Mouse (Mus musculus) gastrocnemius, adult 2 months (tissue): ENCODE results near the gene Lrrc19. TPM values are rescaled to one million over a fixed set of nuclear protein-coding genes. Genes with fewer than 3 reads are reported as not detected.
A peak's percentile ranks its signal among the peaks of the same experiment; 100 is the strongest.
"Not testable (repeated sequence)": the region's sequence is repeated elsewhere in the genome, so short reads cannot be mapped to it uniquely, and the experiment has no call there.

Experiments used
- DNase-seq: peaks from one replicate; pipeline ENCODE4 v3.0.0; 2022
- H3K27ac ChIP-seq: fragments of 200-600 bp; 2 replicates; pipeline ENCODE4 v1.8.1; 2022; ENCODE audit warnings: mild to moderate bottlenecking
- H3K4me3 ChIP-seq: fragments of 200-600 bp; 2 replicates; pipeline ENCODE4 v1.8.1; 2022; ENCODE audit warnings: mild to moderate bottlenecking, moderate library complexity
- CTCF ChIP-seq: fragments of 200-600 bp; IDR thresholded peaks from 2 replicates; pipeline ENCODE4 v1.8.1; 2022; ENCODE audit warnings: antibody characterized with exemption, mild to moderate bottlenecking, moderate library complexity
- intact Hi-C: fragments of 180-260 bp; cut with DNase I; formaldehyde crosslinking; loops from one replicate; pipeline ENCODE4 v1.15.1; 2025
- long read RNA-seq, 2 experiments: library from polyadenylated mRNA; stranded (forward); transcript quantifications; one replicate each; pipeline ENCODE4 v2.0.0; 2021
- total RNA-seq, 2 experiments: library from RNA; stranded (reverse); gene quantifications; 2 replicates each; pipeline ENCODE4 v1.2.3; 2021

The Lrrc19 gene
- total RNA-seq, result not detected
- long read RNA-seq, experiment 1, result 0 reads
- long read RNA-seq, experiment 2, result 0 reads

DNA sequence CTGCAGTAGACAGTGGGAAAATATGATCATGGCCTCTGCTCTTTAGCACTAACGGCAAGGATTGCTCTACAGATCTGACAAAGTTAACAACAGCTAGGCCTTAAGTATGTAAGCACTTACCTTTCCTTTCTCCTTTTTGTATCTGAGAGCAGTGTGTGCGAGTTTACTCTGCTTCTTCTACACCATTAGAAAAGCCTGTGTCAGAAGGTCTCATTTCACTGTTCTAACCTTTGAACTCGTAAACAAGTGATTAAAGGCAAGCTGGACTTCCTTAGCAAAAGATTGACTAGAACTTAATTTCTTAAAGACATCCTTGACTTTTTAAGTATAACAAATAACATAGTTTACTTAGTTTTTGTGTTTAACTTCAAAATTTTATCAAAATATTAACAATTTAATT lies at the start of gene Lrrc19:
Lrrc19 (minus strand) TSS at position 225 of the 400 bp plus-strand sequence.
- H3K4me3 ChIP-seq, result no peak within 1 kb of the TSS
- no peak within 1 kb of the TSS for H3K27ac ChIP-seq
- DNase-seq, result no peak
- TF ChIP-seq CTCF, result no peak
- intact Hi-C loops, result no loop called here

DNA sequence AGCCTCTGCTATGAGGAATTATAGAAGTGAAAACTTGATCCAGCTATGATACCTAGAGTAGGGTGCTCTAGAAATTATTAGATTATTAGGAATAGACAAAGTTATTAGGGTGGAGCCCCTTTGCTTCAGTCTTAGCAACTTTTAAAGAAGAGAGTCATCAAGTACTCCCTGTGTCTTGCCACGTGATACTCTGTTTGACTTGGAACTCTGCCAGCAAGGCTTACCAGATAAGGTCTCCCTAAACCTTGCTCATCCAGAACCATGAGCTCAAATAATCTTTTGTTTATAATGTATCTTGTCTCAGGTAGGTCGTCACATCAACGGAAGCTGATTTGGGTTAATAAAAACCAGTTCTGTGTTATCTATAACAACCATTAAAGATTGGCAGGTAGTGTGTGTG lies 46.4 kb upstream of the Lrrc19 start:
- no peak overlapping the region for H3K4me3 ChIP-seq
- no peak for TF ChIP-seq CTCF
- intact Hi-C loops, result no loop called here
- DNase-seq, result no peak
- H3K27ac ChIP-seq, result no peak overlapping the region

DNA sequence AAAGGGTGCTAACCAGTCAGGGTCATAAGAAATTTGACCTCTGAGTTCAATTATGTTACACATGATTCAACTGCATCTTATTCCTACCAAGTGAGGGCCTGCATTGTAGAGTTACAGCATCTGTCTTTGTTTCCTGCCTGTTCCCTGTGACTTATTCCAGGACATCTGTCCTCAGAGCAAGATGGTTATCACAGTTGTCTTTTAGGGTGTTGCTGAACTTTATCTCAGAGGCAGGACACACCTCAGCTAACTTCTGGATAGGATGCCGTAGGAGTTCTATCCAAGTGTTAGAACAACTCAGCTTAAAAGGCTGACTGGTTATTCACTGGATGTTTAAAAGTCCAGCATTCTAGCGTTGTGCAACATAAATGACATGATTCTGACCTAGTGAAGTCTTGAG lies 42.2 kb upstream of the Lrrc19 start:
- no peak overlapping the region for H3K27ac ChIP-seq
- TF ChIP-seq CTCF, result no peak
- no peak overlapping the region for H3K4me3 ChIP-seq
- no peak for DNase-seq
- intact Hi-C loops, result no loop called here

DNA sequence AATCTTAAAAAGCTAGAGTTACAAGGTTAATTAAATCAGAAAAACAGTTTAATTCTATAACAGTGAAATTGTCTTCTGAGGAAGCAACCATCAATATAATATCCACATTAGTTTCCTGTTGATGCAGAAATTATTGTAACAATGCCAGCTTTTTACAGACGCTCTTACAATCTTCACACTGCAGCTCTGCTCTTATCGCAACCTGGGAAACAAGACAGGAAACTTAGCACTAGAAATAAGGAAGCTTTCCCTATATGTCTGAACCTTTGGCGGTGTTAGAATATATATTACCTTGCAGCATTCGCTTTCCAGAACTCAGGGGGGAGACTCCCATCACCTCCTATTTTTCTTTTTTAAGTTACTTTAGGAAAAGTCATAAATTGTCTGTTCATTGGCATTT lies 41.1 kb upstream of the Lrrc19 start:
- Histone ChIP-seq H3K4me3 (no peak overlapping the region), H3K27ac (no peak overlapping the region; the same call in 1 of the 2 replicates)
- no peak for TF ChIP-seq CTCF
- no peak for DNase-seq
- intact Hi-C loops, result no loop called here

DNA sequence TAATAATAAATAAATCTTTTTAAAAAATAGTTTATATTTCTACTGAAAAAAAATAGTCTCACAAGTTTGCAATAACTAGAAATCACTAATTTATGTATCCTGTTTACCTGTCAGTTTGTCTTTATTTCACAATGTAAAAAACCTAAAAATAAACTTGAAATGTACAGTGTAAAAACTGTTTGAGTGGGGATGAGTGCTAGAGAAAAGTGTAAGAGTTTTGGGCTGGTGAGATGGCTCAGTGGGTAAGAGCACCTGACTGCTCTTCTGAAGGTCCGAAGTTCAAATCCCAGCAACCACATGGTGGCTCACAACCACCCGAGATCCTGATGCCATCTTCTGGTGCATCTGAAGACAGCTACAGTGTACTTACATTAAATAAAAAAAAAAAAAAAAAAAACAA lies 39.9 kb upstream of the Lrrc19 start:
- intact Hi-C loops, result loop anchor here (10.0 kb wide), 2 partner anchors 45 to 135 kb away; partner anchors contain the start of gene Tek
- not testable (repeated sequence) for H3K4me3 ChIP-seq, H3K27ac ChIP-seq, DNase-seq

DNA sequence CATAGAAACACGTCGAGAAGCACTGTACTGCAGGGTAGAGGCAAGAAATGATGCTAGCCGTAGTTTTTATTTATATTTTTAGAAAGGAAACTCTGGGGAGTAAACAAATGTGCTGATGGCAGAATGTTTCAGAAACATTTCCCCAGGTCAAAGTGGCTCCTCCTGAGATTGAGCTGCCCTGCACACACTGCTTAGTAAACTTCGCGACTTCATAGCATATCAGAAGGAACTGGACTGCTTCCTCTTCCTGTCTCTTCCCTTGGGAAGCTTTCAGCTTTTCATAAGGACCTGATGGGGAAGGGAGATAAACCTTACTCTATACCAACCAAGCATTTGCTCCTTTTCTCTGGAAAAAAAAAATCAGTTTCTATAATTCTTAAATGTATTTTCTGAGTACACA lies 33.4 kb upstream of the Lrrc19 start:
- DNase-seq, result no peak
- no peak overlapping the region for H3K4me3 ChIP-seq
- H3K27ac ChIP-seq, result peak overlapping the region; percentile 57
- TF ChIP-seq CTCF, result no peak
- intact Hi-C loops, result loop anchor here (10.0 kb wide), 2 partner anchors 51 to 141 kb away; partner anchors contain the start of gene Tek

DNA sequence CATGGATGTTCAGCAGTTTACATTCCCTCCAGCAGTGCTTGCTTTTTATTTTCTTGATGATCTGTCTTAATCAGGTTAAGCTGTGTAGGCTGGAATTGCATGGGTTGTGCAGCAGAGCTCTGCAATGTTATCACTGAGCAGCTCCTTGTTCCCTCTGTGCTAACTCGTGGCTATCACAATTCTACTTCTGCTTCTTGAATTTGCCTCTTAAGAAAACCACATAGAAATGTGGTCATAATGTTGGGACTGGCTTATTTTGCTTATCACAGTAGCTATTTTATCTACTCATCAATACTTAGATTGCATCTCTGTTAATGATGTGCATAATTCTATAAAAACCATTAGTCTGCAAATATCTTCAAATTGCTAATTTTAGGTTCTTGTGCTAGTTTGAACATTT lies 32.1 kb upstream of the Lrrc19 start:
- H3K27ac ChIP-seq, result no peak overlapping the region
- DNase-seq, result no peak
- TF ChIP-seq CTCF, result no peak
- intact Hi-C loops, result loop anchor here (10.0 kb wide), 2 partner anchors 53 to 143 kb away; partner anchors contain the start of gene Tek
- no peak overlapping the region for H3K4me3 ChIP-seq

DNA sequence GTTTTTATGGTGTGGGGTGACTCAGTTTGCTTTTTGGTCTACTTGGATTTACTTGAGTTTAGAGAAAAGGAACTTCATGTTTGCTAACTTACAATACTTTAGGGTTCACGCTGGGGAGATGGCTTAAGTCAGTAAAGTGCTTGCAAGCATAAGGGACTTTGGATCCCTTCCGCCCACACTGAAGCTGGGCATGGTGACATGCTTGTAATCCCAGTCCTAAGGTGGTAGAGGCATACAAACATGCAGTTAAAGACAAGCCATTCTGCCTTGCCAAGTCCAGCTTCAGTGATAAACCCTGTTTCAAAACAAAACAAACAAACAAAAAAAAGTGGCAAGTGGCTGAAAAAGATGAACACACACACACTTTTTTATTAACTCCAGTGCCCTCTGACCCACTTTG lies 31.2 kb upstream of the Lrrc19 start:
- intact Hi-C loops, result loop anchor here (10.0 kb wide), 2 partner anchors 54 to 144 kb away; partner anchors contain the start of gene Tek
- H3K27ac ChIP-seq, result no peak overlapping the region
- H3K4me3 ChIP-seq, result no peak overlapping the region
- TF ChIP-seq CTCF, result no peak
- no peak for DNase-seq

DNA sequence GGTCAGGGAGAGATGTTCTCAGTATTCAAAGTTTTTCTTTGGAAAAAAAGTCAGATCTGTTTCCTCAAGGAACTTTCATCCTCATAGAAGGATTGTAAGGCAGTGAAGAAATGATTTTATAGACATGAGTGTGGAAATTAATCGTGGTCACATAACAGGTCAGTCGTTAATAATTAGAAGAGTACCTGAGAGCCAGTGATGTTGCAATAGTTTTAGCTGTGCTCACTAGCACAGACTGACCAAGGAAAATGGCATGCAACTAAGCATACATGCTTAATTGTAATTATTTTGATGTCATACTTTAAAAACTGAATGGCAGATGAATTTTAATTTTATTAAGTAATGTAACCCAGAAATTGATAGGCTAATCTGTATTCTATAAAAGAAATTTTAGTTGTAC lies 30.7 kb upstream of the Lrrc19 start:
- intact Hi-C loops, result loop anchor here (10.0 kb wide), 2 partner anchors 54 to 144 kb away; partner anchors contain the start of gene Tek
- no peak for TF ChIP-seq CTCF
- DNase-seq, result no peak

DNA sequence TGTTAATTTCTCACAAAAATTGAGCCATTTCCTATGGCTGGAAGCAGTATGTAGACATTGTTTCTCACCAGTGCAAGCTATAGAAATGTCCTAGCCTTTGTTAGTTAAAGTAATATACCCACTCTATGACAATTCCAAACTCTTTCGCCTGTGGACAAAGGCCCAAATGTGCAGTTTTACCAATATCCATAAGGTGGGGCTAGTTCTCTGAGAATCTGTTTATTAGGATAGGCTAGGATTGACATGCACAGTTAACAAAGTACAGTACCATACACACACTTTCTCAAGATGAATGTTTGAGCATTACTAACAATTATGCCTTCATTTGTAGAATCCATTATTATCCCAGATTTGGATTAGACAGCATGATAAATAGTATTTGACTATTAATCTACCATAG lies 19.8 kb upstream of the Lrrc19 start:
- DNase-seq, result no peak
- intact Hi-C loops, result loop anchor here (5.0 kb wide), 1 partner anchor 233 kb away; no protein-coding TSS in a partner anchor

More for the DNA sequence above, 30.7 kb upstream of the Lrrc19 start:
- Histone ChIP-seq H3K4me3 (no peak overlapping the region), H3K27ac (no peak overlapping the region)

DNA sequence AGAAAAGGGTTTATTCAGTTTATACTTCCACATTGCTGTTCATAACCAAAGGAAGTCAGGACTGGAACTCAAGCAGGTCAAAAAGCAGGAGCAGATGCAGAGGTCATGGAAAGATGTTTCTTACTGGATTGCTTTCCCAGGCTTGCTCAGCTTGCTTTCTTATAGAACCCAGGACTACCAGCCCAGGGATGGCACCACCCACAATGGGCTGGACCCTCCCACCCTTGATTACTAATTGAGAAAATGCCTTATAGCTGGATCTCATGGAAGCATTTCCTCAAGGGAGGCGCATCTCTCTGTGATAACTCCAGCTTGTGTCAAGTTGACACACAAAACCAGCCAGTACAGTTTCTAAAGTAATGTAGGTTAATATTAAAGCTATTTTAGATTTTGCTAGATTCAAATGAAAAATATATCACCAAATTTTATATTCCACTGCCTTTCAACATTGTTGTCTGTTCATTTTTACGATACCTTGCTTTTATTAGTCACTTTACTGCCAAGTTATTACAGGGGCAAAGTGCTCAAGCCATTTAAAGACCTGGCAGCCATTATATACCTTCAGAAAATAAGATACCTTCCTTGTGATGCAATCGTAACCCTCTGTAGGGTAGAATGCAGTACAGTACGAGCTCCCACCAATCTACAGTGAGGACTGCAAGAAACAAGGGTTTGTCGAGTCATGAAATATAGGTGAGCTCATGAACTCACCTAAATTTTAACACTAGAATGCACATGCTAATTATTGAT lies 657 bp upstream of the Lrrc19 start:
- DNase-seq, H3K27ac ChIP-seq, H3K4me3 ChIP-seq, intact Hi-C loops: not testable (repeated sequence)

More for the DNA sequence above, 19.8 kb upstream of the Lrrc19 start:
- H3K4me3 ChIP-seq, result no peak overlapping the region
- no peak overlapping the region for H3K27ac ChIP-seq
- TF ChIP-seq CTCF, result peak; percentile 89; the same call in 1 of the 2 replicates

DNA sequence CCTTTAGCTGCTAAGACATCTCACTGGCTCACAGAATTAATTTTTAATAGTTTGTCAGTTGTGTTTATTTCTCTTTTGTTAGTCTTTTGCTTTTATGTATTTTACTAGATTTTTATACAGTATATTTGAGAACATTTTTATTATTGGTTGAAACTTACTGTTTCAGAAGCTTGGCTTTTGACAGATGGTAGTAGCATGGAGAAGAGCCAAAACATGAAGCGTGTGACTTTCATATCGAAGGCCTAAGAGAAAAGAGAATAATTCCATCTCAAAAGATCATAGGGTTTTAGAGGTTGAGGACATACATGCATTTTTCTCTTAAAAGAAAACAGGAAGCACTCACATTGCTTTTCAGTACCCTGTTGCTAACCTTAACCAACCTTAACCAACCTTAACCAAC lies 6.8 kb downstream of the Lrrc19 start:
- intact Hi-C loops, result no loop called here
- no peak for TF ChIP-seq CTCF
- DNase-seq, result no peak
- H3K4me3 ChIP-seq, result no peak overlapping the region
- no peak overlapping the region for H3K27ac ChIP-seq

DNA sequence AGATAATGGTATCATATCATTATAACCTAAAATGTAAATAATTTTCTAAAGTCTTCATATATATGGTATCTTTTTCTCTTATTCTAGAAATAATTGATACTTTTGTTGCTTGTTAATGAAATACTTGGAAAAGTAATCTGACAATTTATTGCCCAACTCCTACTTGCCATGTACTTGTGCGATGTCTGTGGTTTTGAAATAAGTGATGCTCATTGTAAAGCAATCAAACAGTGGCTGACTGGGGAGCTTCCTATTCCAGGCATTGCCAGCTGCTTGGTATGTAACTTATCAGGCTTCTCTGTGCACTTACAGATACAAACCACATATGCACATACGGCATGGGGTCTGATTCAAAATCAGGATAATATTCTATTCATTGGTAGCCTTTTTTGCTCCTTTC lies 29.9 kb downstream of the Lrrc19 start:
- intact Hi-C loops, result no loop called here
- no peak overlapping the region for H3K27ac ChIP-seq

DNA sequence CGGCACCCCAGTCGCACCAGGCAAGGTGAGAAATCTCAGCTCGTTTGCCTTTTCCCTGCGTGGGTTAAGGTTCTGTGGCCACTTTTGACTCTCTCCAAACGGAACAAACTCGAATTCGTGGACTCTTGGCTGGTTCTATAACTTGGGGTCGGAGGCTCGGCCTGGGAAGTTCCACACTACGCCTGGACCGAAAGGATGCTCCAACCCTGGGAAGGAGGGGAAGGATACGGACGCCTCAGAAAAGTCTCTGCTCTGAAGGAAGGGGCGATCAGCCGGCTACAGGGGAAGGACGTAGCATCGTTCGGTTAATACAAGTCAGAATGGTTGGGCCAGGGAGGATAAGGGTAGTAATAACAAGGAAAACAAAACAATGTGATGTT lies 35.3 kb downstream of the Lrrc19 start:
- TF ChIP-seq CTCF, result no peak
- intact Hi-C loops, result no loop called here
- DNase-seq, result no peak
- H3K27ac ChIP-seq, result peak overlapping the region; percentile 87
- peak overlapping the region; percentile 88 for H3K4me3 ChIP-seq

More for the DNA sequence above, 29.9 kb downstream of the Lrrc19 start:
- TF ChIP-seq CTCF, result no peak
- no peak for DNase-seq
- no peak overlapping the region for H3K4me3 ChIP-seq
